Mouse (Mus musculus): ENCODE measurements at regions not wholly inside any gene's neighbourhood (a gene's known extent, or its start where the extent isn't known, plus 50 kb on each side); places are given as distances from the start of the nearest gene placed in this dataset.

DNA sequence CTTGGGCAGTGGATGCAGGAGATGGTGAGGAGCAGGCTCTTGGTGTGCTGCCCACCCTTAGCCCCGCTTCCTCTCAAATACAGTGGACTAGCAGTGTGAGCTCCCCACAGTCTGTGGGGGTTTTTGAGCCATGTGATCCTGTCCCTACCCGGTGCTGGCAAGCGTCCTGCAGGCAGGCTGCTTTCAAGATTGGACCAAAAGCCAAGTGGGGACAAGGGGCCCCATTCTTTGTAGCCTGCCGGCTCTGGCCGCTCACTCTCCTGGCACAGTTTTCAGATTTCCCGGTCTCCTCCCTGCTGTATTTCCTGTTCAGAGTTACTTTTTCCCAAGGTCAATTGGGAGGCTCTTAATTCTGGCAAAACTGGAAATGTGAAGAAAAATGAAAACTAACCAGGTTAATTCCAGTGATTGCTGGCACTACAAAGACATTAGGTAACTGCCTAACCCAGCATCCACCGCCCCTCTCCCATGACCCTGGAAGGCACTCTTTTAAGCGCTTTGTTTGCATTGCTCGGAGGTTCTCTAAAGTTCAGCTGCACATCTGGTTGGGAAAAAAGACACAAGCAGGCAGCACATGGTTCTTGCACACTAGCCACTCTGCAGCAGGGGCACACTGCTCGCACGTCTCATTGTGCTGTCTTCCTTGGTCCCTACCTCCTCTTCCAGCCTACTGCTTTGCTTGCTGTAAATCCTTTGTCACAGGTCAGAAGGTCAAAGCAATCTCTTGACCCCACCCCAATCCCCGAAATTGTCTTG is 105.6 kb downstream of the Rassf10 start:
- no peak for DNase-seq (ENCODE audit: extremely low spot score, low read depth, low spot score)

DNA sequence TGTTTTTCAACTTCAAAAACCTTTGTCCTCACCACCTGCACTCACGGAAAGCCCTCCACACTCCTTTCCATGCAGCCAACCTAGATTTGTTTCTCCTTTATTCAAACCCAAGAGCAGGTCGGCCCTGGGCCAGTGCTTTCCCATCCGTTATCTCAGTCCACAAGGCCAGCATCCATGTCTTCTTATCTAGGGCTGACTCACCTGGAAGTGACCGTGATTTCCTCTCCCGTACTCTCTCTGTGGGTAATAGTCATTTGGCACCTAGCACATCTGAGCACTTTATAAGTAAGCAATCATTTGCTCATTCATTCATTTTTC is 106.2 kb downstream of the Rassf10 start:
- DNase-seq (ENCODE audit: extremely low spot score, low read depth, low spot score): no peak

DNA sequence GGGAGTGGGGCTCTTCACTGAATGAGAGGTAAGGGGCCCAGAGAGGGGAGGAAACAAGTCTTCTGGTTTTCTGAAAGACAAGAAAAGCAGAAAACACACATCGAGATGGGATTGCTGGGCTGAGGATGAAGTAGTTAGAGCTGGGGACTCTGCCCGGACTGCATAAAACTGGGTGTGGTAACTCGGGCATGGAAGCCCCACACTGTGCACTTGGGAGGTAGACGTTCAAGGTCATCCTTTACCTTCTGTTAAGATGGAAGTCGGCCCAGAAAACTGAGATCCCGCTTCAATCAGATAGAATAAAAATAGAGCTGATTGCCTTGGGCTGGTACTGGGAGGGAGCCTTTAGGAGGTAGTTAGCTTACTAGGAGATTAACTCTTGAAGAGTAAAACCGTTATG is 107.2 kb downstream of the Rassf10 start:
- DNase-seq (ENCODE audit: extremely low spot score, low read depth, low spot score): no peak

DNA sequence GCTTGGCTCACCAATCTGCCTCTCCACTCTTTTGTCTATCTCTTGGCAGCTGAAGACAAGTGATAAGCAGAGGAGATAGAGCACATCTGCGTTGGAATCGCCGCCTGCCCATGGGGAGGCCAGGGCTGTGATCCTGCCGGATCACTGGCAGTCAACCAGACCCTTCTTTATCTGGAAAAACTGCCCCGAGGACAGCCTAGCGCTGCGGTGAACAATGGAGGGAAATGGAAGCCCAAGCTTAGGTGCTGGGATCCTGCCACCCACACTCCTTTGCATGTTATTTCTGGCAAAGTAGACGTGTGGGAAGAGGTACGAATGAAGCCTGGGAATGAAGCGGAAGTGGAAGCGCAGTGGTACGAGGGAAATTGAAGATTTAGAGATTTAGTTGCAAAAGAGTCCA is 112.8 kb downstream of the Rassf10 start:
- no peak for DNase-seq (ENCODE audit: extremely low spot score, low read depth, low spot score)

DNA sequence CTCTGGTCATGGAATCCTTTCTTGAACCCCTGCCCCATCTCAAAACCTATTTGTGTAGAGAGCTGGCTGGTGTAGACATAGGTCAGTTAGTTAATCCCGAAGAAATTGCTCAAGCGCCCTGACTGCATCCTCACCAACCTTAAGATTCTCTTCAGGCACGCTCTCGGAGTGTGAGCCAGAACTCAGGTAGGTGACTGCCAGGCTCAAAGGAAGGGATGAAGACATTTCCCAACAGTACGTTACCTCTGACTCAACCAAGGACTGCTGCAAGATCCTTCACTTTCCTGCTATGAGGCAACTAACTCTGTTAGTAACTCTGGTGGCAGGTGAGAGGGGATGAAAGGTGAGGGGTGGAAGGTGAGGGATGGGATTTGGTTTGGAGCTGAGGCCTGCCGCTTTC is 114.5 kb downstream of the Rassf10 start:
- DNase-seq (ENCODE audit: extremely low spot score, low read depth, low spot score): no peak

GRCm38 (mm10) chr7:113069336-113069924 is 115.7 kb downstream of the Rassf10 start:
- no peak for DNase-seq (ENCODE audit: extremely low spot score, low read depth, low spot score)

DNA sequence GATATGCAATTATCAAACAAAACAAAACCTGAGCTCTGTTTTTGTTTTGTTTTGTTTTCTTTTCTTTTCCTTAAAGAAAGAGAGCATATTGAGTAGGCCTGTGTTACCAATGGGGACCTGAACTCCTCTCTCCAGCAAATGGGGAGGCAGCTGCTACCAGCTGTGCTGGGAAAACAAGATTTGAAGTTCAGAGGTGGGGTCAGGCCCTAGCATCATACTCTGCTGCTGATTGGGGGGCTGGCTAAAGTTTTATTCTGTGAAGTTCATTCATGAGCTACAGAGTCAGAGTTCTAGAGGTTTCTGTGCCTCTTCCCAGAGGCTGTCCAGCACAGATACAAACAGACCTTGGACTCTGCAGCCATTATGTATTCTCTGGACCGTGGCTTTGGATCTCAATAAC is 117.7 kb downstream of the Rassf10 start:
- no peak for DNase-seq (ENCODE audit: extremely low spot score, low read depth, low spot score)

GRCm38 (mm10) chr7:113073781-113074180 is 120.0 kb downstream of the Rassf10 start:
- no peak for DNase-seq (ENCODE audit: extremely low spot score, low read depth, low spot score)

DNA sequence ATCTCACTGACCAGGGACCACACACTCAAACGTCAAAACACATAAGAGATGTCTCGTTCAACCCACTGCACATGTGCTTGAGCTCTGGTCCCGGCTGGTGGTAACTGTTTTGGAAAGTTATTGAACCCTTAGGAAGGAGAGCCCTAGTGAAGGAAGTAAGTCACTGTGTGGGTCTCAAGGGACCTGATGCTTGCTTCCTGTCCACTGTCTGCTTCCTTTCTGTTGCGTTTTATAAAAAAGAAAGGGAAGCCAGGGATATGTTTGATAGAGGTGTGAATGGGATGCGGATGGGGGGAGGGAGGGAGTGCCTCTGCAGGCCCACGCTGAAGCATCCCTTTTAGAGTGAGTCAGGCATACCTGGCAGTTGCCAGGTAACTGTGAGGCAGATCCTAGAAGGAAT is 121.6 kb downstream of the Rassf10 start:
- DNase-seq (ENCODE audit: extremely low spot score, low read depth, low spot score): no peak

- no peak for DNase-seq (ENCODE audit: extremely low spot score, low read depth, low spot score)
Observed at GRCm38 (mm10) chr7:113076243-113076642, 122.5 kb downstream of the Rassf10 start.

DNA sequence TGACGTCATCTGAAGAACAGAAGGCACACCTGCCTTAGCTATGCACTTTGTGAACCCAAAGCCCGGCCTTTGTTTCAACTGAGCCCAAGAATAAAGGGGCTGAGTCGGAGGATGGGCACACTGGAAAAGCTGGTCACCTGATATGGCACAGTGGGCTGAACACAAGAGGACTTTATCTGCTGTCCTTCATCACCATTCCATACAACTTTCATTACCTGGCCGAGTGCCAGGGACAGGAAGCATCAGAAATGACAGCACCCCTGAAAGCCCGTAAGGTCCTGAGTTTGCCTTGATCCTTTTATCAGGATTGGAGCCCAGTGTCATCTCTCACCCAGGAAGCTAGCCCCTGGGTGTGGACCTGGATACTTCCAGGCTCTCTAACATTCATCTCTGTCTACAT is 126.1 kb upstream of the Arntl start:
- DNase-seq (ENCODE audit: extremely low spot score, low read depth, low spot score): no peak

- DNase-seq (ENCODE audit: extremely low spot score, low read depth, low spot score): no peak
Observed at GRCm38 (mm10) chr7:113084930-113085625, 122.2 kb upstream of the Arntl start.

GRCm38 (mm10) chr7:113086158-113086557 is 121.1 kb upstream of the Arntl start:
- no peak for DNase-seq (ENCODE audit: extremely low spot score, low read depth, low spot score)

DNA sequence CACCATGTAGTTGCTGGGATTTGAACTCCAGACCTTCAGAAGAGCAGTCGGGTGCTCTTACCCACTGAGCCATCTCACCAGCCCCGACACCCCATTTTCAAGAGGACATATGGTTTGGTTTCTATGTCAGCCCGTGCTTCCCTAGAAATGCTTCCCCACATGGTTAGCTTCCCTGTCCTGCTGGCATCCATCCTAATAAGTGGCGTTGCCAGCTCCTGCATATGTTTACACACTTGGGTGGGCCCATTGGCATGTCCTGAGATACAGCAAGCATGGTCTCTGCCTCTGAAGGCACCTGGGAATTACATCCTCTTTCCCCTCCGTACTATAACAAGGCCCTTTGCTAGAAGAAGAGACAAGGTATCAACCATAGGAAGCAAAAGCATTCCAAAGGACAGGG is 119.6 kb upstream of the Arntl start:
- no peak for DNase-seq (ENCODE audit: extremely low spot score, low read depth, low spot score)

GRCm38 (mm10) chr7:113089044-113089443 is 118.2 kb upstream of the Arntl start:
- no peak for DNase-seq (ENCODE audit: extremely low spot score, low read depth, low spot score)

GRCm38 (mm10) chr7:113093931-113094330 is 113.3 kb upstream of the Arntl start:
- DNase-seq (ENCODE audit: extremely low spot score, low read depth, low spot score): no peak

DNA sequence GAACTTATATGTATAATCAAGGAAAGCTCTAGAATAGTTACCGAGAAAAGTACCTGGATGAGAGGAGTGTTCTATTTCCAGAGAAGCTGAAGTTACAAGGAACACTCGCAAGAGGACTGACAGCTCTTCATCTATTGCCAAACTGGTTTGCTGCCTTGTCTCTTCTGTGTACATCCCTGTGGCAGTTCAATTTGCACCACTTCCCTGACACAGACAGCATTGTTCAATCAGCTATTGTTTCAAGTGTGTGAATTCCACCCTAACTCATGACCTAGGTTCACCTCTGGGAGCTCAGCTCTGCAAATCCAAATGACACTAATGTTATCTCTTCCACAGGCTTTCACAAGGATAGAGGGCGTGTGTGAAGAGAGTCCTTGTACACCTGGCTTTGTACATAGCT is 112.2 kb upstream of the Arntl start:
- DNase-seq (ENCODE audit: extremely low spot score, low read depth, low spot score): no peak

DNA sequence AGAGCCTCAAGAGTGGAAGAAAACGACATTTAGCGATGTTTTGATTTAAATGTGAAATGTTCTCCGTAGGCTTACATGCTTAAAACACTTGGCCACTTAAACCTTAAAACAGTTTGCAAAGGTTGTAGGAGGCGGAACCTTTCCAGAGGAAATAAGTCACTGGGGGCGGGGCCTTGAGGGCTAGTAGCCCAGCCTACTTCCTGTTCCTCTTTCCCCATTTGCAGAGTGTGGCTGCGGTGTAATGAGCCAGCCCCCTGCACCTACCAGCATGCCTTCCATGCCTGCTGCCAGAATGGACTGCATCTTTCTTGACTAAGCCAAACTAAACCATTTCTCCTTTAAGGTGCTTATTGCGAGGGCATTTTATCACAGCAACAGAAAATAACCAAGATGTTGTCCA is 103.0 kb upstream of the Arntl start:
- DNase-seq (ENCODE audit: extremely low spot score, low read depth, low spot score): no peak

- no peak for DNase-seq (ENCODE audit: extremely low spot score, low read depth, low spot score)
Observed at GRCm38 (mm10) chr7:113105359-113105758, 101.9 kb upstream of the Arntl start.

DNA sequence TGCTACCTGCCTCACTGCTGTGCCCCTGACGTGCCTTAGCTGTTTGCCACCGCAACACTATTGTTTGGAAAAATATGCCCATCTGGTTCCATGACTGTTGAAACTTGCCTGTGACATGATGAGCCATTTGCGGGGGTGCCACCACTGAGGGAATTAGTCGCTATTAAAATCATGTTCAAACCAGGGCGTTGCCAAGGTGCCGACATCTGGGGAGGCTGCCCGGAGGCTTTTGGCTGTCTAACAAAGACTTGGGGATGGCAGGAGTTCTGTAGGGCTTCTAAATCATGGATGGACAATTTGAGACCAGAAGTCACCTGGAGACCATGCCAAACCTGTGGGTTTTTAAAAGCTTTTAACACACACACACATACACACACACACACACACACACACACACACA is 100.5 kb upstream of the Arntl start:
- DNase-seq (ENCODE audit: extremely low spot score, low read depth, low spot score): no peak

GRCm38 (mm10) chr7:113107965-113108364 is 99.3 kb upstream of the Arntl start:
- DNase-seq (ENCODE audit: extremely low spot score, low read depth, low spot score): no peak

DNA sequence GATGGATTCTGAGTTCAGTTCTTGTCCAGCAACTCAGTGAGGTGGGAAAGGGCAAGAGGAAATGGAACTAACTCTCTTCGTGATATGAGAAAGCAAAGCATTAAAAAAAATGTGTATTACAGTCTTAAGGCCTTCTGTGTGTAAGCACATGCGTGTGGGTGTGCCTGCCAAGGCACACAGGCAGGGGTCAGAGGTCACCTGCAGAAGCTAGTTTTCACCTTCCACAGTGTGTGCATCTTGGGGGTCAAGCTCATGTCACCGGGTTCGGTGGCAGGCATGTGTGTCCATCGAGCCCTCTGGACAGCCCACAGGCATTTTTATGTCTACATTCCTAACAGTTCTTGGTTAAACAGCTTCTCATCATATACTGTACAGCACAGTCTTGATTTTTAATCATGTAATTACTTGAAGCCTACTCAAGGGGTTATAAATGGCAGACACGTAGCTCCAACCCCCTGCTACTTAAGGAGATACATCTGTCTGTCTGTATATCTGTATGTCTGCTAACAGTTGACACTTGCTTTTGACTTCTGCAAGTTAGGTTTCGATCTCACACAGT is 98.7 kb upstream of the Arntl start:
- DNase-seq (ENCODE audit: extremely low spot score, low read depth, low spot score): no peak
